Comparison of ENCODE assay signal across 8 mouse cellular contexts in the genomic region with DNA sequence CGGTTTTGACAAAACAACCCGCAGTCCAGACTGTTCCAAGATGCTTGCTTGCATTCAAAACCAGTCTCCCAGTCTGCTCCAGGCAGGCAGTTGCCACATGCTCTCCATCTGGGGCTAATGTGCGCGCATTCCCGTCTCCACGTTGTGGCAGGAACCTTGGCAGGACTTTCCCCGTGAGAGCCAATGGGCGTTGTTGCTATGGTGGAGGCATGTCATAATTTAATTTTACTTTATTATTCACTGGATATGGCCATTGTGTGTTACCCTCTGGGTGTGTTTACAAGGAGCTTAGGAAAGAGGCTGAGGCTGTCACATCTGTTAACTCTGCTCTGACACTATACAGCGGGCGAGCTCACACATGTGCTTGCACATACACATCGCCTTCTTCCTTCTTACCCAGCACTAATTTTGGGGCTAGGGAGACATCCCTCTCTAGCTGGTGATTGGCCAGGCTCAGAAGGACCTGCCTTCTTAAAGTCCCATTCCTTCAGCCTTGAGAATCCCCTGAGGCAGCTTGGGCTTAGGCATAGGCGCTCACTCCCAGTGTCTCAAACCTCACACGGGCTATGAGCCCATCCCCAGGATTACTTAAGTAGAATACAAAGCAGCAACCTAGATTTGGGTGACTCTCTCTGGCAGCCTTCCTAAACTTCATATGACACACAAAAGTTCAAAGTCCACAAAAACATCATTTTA.
DNase-seq lines count a peak whose midpoint lies in the region; ATAC-seq lines count a peak whose summit lies in the region.

No protein-coding gene starts in this region.

- H3K4me3 ChIP-seq in limb, embryonic 12.5 days (replicated peaks): no peak overlapping the region
- H3K4me3 ChIP-seq in limb, embryonic 10.5 days: no peak overlapping the region
- H3K4me3 ChIP-seq in limb, embryonic 15.5 days: no peak overlapping the region

- peak overlapping the region; percentile 12; the same call in 1 of the 2 replicates for H3K27ac ChIP-seq in limb, embryonic 12.5 days
- no peak overlapping the region for H3K27ac ChIP-seq in limb, embryonic 10.5 days
- H3K27ac ChIP-seq in limb, embryonic 15.5 days: no peak overlapping the region

- H3K9ac ChIP-seq in limb, embryonic 12.5 days (replicated peaks): no peak overlapping the region
- H3K9ac ChIP-seq in limb, embryonic 15.5 days: no peak overlapping the region

- H3K4me1 ChIP-seq in limb, embryonic 12.5 days (replicated peaks): peaks cover 52% of the 10 kb centered on the region
- H3K4me1 ChIP-seq in limb, embryonic 10.5 days: peaks cover 38% of the 10 kb centered on the region
- H3K4me1 ChIP-seq in limb, embryonic 15.5 days: peaks cover 38% of the 10 kb centered on the region

- H3K27me3 ChIP-seq in limb, embryonic 12.5 days: no peaks in the 10 kb centered on the region
- no peaks in the 10 kb centered on the region for H3K27me3 ChIP-seq in limb, embryonic 10.5 days (ENCODE audit: low read depth, poor library complexity, severe bottlenecking)
- no peaks in the 10 kb centered on the region for H3K27me3 ChIP-seq in limb, embryonic 15.5 days

- no peak for DNase-seq in limb, embryonic 10.5 days (ENCODE audit: low spot score)
- DNase-seq in gastrocnemius, postnatal 25 days: peak; percentile 26
- DNase-seq in skeletal muscle tissue, adult 2 months (ENCODE audit: low read depth, low spot score): peak; percentile 35
- DNase-seq in thymus, adult 18-20 months: no peak
- no peak for DNase-seq in thymus, postnatal 25 days

- ATAC-seq in limb, embryonic 12.5 days (ENCODE audit: insufficient number of reproducible peaks, insufficient read depth, low FRiP score, low TSS enrichment, low read depth): no peak
- peak; percentile 54 for ATAC-seq in limb, embryonic 15.5 days (ENCODE audit: insufficient number of reproducible peaks, low FRiP score, low TSS enrichment, low read depth)
- ATAC-seq in CD4-positive, CD25-positive, alpha-beta regulatory T cell, adult 4 months: no peak

- H3K4me2 ChIP-seq in limb, embryonic 12.5 days: no peak overlapping the region
- H3K4me2 ChIP-seq in limb, embryonic 15.5 days: no peak overlapping the region

- no peaks in the 10 kb centered on the region for H3K9me3 ChIP-seq in limb, embryonic 12.5 days
- H3K9me3 ChIP-seq in limb, embryonic 10.5 days (replicated peaks): no peaks in the 10 kb centered on the region
- no peaks in the 10 kb centered on the region for H3K9me3 ChIP-seq in limb, embryonic 15.5 days

- no peaks in the 10 kb centered on the region for H3K36me3 ChIP-seq in limb, embryonic 12.5 days
- H3K36me3 ChIP-seq in limb, embryonic 10.5 days: 0 out of 2 replicates have a peak, but pooled peaks cover 4% of the 10 kb centered on the region
- no peaks in the 10 kb centered on the region for H3K36me3 ChIP-seq in limb, embryonic 15.5 days

- 52% methylated on average over 13 of the region's 13 CpGs for WGBS in limb, embryonic 12.5 days
- 75% methylated on average over 13 of the region's 13 CpGs for WGBS in limb, embryonic 10.5 days
- WGBS in limb, embryonic 15.5 days: 34% methylated on average over 13 of the region's 13 CpGs

Comparison
In these comparisons a context has a peak if more than half of its experiments do, and no peak if none do; other contexts are left out.
1. DNase-seq: peak in gastrocnemius, postnatal 25 days (single experiment) and skeletal muscle tissue, adult 2 months (single experiment); none in limb, embryonic 10.5 days (single experiment), thymus, adult 18-20 months (0 of 2) and thymus, postnatal 25 days (single experiment).